Mouse (Mus musculus): ENCODE data around the gene Prrt1. TPM values are rescaled to one million over a fixed set of nuclear protein-coding genes. Genes with fewer than 3 reads are reported as not detected.

Gene Prrt1
- polyA plus RNA-seq, 1 experiment from 2014 or later, result 0.55 TPM

- ATAC-seq (ENCODE audit: insufficient number of reproducible peaks, insufficient read depth, low FRiP score, low TSS enrichment, low read depth), result no peak
- H3K9me3 ChIP-seq, result no peaks in the 10 kb centered on the region
- H3K4me3 ChIP-seq, result peak overlapping the region; percentile 46
- H3K36me3 ChIP-seq, result no peaks in the 10 kb centered on the region
- 0 out of 2 replicates have a peak overlapping the region, but pooled peaks have one; percentile 27 for H3K9ac ChIP-seq
- peaks cover 60% of the 10 kb centered on the region for H3K4me1 ChIP-seq
- peak overlapping the region; percentile 91 for H3K4me2 ChIP-seq
- peaks cover 49% of the 10 kb centered on the region for H3K27me3 ChIP-seq
- WGBS, result 2% methylated on average over 48 of the region's 48 CpGs
- no peak overlapping the region for H3K27ac ChIP-seq
Measured at GRCm38 (mm10) chr17:34630761-34631301, 1.5 kb downstream of the Prrt1 start.

DNA sequence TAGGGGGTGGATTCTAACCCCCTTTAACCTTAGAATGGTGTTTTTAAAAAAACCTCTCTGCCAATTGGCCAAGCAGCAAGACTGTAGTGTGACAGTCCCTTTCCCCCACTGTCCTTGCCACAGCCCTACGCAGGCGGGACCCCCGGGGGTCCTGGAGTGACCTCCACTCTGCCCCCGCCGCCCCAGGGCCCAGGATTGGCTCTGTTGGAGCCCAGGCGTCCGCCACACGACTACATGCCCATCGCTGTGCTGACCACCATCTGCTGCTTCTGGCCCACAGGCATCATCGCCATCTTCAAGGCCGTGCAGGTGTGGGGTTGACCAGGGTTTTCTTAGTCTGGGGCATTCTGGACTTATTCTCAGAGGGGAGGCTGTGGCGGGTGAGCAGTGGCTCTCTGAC, 2.3 kb downstream of the Prrt1 start:
- Histone ChIP-seq H3K27ac (no peak overlapping the region), H3K36me3 (no peaks in the 10 kb centered on the region), H3K4me1 (peaks cover 52% of the 10 kb centered on the region), H3K4me2 (peak overlapping the region; percentile 91), H3K9me3 (no peaks in the 10 kb centered on the region), H3K4me3 (peak overlapping the region; percentile 46), H3K9ac (peak overlapping the region; percentile 67), H3K27me3 (peaks cover 49% of the 10 kb centered on the region)
- ATAC-seq (ENCODE audit: insufficient number of reproducible peaks, insufficient read depth, low FRiP score, low TSS enrichment, low read depth), result no peak
- WGBS, result 6% methylated on average over 12 of the region's 12 CpGs

- Histone ChIP-seq H3K4me1 (peaks cover 51% of the 10 kb centered on the region), H3K27ac (0 out of 2 replicates have a peak overlapping the region, but pooled peaks have one; percentile 22), H3K27me3 (peaks cover 49% of the 10 kb centered on the region), H3K9me3 (no peaks in the 10 kb centered on the region), H3K4me3 (peak overlapping the region; percentile 46), H3K9ac (peak overlapping the region; percentile 67), H3K36me3 (no peaks in the 10 kb centered on the region), H3K4me2 (peak overlapping the region; percentile 91)
- ATAC-seq (ENCODE audit: insufficient number of reproducible peaks, insufficient read depth, low FRiP score, low TSS enrichment, low read depth), result peak; percentile 52
- WGBS, result 1% methylated on average over 26 of the region's 26 CpGs
Measured at GRCm38 (mm10) chr17:34632261-34632691, 2.9 kb downstream of the Prrt1 start.

DNA sequence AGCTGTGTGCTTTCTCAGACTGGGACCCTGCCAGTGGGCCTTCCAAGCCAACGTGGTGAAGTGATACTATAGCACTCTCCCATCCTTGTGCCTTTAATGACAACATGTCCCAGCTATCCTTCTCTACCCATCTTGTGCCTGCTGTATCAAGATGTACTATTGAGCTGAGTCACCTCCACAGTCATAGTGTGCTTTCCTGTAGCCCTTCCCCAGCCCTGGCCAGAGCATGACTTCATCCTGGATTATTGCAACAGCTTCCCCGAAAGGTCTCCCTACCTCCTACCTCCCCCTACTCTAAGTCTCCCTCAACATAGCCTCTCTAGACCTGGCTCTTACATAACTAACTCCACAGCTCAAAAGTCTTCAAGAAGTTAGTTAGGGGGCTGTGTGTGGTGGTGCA, 6.3 kb downstream of the Prrt1 start:
- peaks cover 23% of the 10 kb centered on the region for H3K4me1 ChIP-seq
- 68% methylated on average over 2 of the region's 2 CpGs for WGBS
- H3K27me3 ChIP-seq, result peaks cover 35% of the 10 kb centered on the region
- no peaks in the 10 kb centered on the region for H3K36me3 ChIP-seq
- no peak overlapping the region for H3K4me3 ChIP-seq
- ATAC-seq (ENCODE audit: insufficient number of reproducible peaks, insufficient read depth, low FRiP score, low TSS enrichment, low read depth), result no peak
- no peaks in the 10 kb centered on the region for H3K9me3 ChIP-seq
- H3K27ac ChIP-seq, result no peak overlapping the region
- H3K9ac ChIP-seq, result no peak overlapping the region
- no peak overlapping the region for H3K4me2 ChIP-seq

DNA sequence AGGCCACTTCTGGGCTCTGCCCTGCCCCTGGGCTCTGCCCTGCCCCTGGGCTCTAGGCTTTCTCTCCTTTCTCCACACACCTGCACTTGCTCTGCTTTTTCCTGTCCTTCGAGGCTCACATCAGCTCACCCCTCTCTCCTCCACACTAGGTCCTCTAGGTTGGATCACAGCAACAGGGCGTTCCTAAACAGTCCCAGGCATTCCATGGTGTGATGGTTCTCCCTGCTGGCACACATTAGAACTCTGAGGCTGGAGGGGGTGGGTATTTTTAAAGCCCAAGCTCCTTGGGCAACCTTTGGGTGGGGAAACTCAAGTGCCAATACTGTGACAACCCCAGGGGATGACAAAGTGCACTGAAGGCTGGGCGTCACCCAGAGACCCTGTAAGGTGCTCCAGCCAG, 8.1 kb downstream of the Prrt1 start:
- Histone ChIP-seq H3K27me3 (peaks cover 17% of the 10 kb centered on the region), H3K4me1 (peaks cover 18% of the 10 kb centered on the region), H3K4me2 (no peak overlapping the region), H3K9me3 (no peaks in the 10 kb centered on the region), H3K27ac (peak overlapping the region; percentile 28; the same call in 1 of the 2 replicates), H3K36me3 (no peaks in the 10 kb centered on the region), H3K4me3 (no peak overlapping the region), H3K9ac (0 out of 2 replicates have a peak overlapping the region, but pooled peaks have one; percentile 32)
- WGBS, result 55% methylated on average over 3 of the region's 3 CpGs
- ATAC-seq (ENCODE audit: insufficient number of reproducible peaks, insufficient read depth, low FRiP score, low TSS enrichment, low read depth), result no peak

GRCm38 (mm10) chr17:34639461-34640255, 10.3 kb downstream of the Prrt1 start:
- 0 out of 2 replicates have a peak, but pooled peaks cover 2% of the 10 kb centered on the region for H3K27me3 ChIP-seq
- H3K9me3 ChIP-seq, result no peaks in the 10 kb centered on the region
- no peak overlapping the region for H3K27ac ChIP-seq
- 79% methylated on average over 7 of the region's 7 CpGs for WGBS
- no peak overlapping the region for H3K9ac ChIP-seq
- H3K4me2 ChIP-seq, result no peak overlapping the region
- no peak for ATAC-seq (ENCODE audit: insufficient number of reproducible peaks, insufficient read depth, low FRiP score, low TSS enrichment, low read depth)
- H3K4me3 ChIP-seq, result no peak overlapping the region
- H3K4me1 ChIP-seq, result peaks cover 17% of the 10 kb centered on the region
- H3K36me3 ChIP-seq, result no peaks in the 10 kb centered on the region

DNA sequence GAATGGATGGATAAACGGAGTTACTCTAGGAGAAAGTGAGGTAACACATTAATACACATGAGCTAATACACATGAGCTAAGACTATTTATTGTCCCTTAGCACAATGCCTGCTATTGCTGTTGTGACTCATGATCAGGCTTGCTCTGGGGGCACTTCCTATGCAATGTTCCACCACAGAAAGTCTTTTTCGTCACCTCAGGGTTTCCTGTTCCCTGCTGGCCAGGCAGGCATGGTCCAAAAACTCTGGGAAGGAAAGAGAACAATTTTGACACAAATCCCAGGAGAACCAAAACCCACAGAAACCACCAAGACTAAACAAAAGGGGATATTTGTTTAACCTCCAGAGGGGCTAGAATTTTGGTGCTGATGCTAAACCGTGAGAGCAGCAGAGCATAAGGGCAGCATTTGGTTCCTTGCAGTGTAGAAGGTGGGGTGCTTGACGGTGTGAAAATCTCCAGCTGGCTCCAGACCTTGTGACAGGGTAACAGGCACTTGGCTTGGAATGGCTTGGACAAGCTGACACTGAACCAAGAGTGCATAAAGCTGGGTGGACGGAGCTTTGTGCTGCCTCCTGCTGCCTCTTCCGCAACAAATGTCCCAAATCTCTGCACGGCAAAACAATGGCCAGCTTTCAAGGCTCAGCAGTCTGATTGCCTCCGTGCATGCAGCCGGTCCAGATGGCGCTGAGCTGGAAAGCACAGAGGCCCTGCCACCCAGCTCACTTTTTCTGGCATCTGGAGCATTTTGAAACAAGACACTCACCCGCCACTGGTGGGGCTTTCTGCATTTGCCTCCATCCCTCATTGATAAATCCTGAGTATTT, 11.7 kb downstream of the Prrt1 start:
- ATAC-seq (ENCODE audit: insufficient number of reproducible peaks, insufficient read depth, low FRiP score, low TSS enrichment, low read depth), result peak; percentile 29; the same call in 1 of the 2 replicates
- H3K4me1 ChIP-seq, result peaks cover 27% of the 10 kb centered on the region
- H3K36me3 ChIP-seq, result no peaks in the 10 kb centered on the region
- no peaks in the 10 kb centered on the region for H3K27me3 ChIP-seq
- H3K4me3 ChIP-seq, result no peak overlapping the region
- WGBS, result 12% methylated on average over 11 of the region's 11 CpGs
- peak overlapping the region; percentile 47; the same call in 1 of the 2 replicates for H3K9ac ChIP-seq
- H3K27ac ChIP-seq, result peak overlapping the region; percentile 91
- H3K4me2 ChIP-seq, result peak overlapping the region; percentile 36
- H3K9me3 ChIP-seq, result no peaks in the 10 kb centered on the region

DNA sequence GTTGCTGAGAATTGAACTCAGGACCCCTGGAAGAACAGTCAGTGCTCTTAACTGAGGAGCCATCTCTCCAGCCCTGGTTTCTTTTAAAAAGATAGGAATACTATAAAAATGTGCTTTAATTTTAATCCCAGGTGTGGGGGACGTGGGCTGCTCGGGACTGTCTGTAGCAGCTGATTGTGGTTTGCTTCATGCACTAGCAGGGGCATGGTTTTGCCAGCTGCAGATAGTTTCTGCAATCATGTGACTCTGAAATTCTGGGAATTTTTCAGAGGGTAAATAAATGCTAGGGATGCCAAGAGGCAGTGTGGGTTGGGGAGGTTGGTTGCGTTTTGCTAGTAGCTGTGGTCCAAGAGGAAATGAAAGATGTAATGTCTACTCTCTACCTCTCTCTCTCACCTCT, 12.6 kb downstream of the Prrt1 start:
- Histone ChIP-seq H3K4me2 (no peak overlapping the region), H3K9me3 (no peaks in the 10 kb centered on the region), H3K27ac (peak overlapping the region; percentile 91), H3K4me1 (peaks cover 33% of the 10 kb centered on the region), H3K9ac (no peak overlapping the region), H3K4me3 (no peak overlapping the region), H3K27me3 (no peaks in the 10 kb centered on the region), H3K36me3 (no peaks in the 10 kb centered on the region)
- WGBS, result 37% methylated on average over 3 of the region's 3 CpGs
- ATAC-seq (ENCODE audit: insufficient number of reproducible peaks, insufficient read depth, low FRiP score, low TSS enrichment, low read depth), result no peak

GRCm38 (mm10) chr17:34643379-34643778, 14.0 kb downstream of the Prrt1 start:
- H3K27me3 ChIP-seq, result no peaks in the 10 kb centered on the region
- no peak overlapping the region for H3K4me3 ChIP-seq
- no peak overlapping the region for H3K27ac ChIP-seq
- 91% methylated on average over 4 of the region's 4 CpGs for WGBS
- peaks cover 43% of the 10 kb centered on the region for H3K4me1 ChIP-seq
- H3K9ac ChIP-seq, result no peak overlapping the region
- no peaks in the 10 kb centered on the region for H3K9me3 ChIP-seq
- no peaks in the 10 kb centered on the region for H3K36me3 ChIP-seq
- ATAC-seq (ENCODE audit: insufficient number of reproducible peaks, insufficient read depth, low FRiP score, low TSS enrichment, low read depth), result no peak
- no peak overlapping the region for H3K4me2 ChIP-seq

GRCm38 (mm10) chr17:34643944-34644343, 14.6 kb downstream of the Prrt1 start:
- ATAC-seq (ENCODE audit: insufficient number of reproducible peaks, insufficient read depth, low FRiP score, low TSS enrichment, low read depth), result no peak
- H3K4me3 ChIP-seq, result no peak overlapping the region
- H3K9ac ChIP-seq, result no peak overlapping the region
- H3K27ac ChIP-seq, result no peak overlapping the region
- no peaks in the 10 kb centered on the region for H3K27me3 ChIP-seq
- no peaks in the 10 kb centered on the region for H3K9me3 ChIP-seq
- H3K4me1 ChIP-seq, result peaks cover 48% of the 10 kb centered on the region
- peaks cover 2% of the 10 kb centered on the region; the same call in 1 of the 2 replicates for H3K36me3 ChIP-seq
- H3K4me2 ChIP-seq, result peak overlapping the region; percentile 78; the same call in 1 of the 2 replicates
- 79% methylated on average over 10 of the region's 10 CpGs for WGBS

DNA sequence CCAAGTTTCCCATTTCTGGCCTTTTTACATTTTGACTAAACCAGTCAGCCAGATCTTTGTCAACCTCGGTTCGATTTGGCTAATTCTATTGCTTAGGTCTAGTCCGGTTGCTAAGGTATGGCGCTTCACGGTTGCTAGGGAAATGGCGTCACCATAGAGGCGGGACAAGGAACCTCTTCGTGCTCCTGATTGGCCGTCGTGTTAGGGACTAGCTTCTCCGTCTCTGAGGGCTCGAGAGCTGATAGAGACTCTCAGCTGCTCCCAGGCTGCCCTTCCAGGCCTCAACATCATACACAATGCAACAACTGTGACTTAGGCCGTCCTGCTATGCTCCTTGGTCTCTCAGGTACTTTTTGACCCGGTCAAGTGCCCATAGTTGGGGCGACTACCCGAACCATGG, 15.3 kb downstream of the Prrt1 start, which contains the start of gene Fkbpl:
Gene Fkbpl (plus strand): TSS at position 157 of the 400 bp plus-strand sequence.
- no peaks in the 10 kb centered on the region for H3K9me3 ChIP-seq
- H3K27ac ChIP-seq, result peak within 1 kb of the TSS; percentile 81
- H3K36me3 ChIP-seq, result peaks cover 9% of the 10 kb centered on the region
- H3K4me1 ChIP-seq, result peaks cover 49% of the 10 kb centered on the region
- H3K4me2 ChIP-seq, result peak within 1 kb of the TSS; percentile 78
- peak; percentile 74 for ATAC-seq (ENCODE audit: insufficient number of reproducible peaks, insufficient read depth, low FRiP score, low TSS enrichment, low read depth)
- WGBS, result under 1% methylated on average over 16 of the region's 16 CpGs
- peak within 1 kb of the TSS; percentile 79 for H3K9ac ChIP-seq
- H3K27me3 ChIP-seq, result no peaks in the 10 kb centered on the region
- H3K4me3 ChIP-seq, result peak within 1 kb of the TSS; percentile 100
